Mouse (Mus musculus) megakaryocyte, embryonic 14.5 days (primary cell): ENCODE measurements at regions not wholly inside any gene's neighbourhood (a gene's known extent, or its start where the extent isn't known, plus 50 kb on each side); places are given as distances from the start of the nearest gene placed in this dataset.

Experiments
- FLI1 ChIP-seq: IDR thresholded peaks from 2 replicates; pipeline ENCODE4 v1.6.1; 2012; ENCODE audit warnings: low read length, inconsistent platforms, mixed read lengths
- GATA1 ChIP-seq: IDR thresholded peaks from 3 replicates; pipeline ENCODE4 v1.6.1; 2012; ENCODE audit warnings: mixed read lengths, low read length, inconsistent platforms, borderline replicate concordance

- TF ChIP-seq GATA1 (no peak), FLI1 (no peak)
These were observed 587.6 kb upstream of the Cdh11 start for GRCm38 (mm10) chr8:103373007-103373406.
